Mouse (Mus musculus): Measurements from ENCODE around the gene Retreg3.
A peak's percentile ranks its signal among the peaks of the same experiment; 100 is the strongest.
"Not testable (repeated sequence)": the region's sequence is repeated elsewhere in the genome, so short reads cannot be mapped to it uniquely, and the experiment has no call there.

The Retreg3 gene

DNA sequence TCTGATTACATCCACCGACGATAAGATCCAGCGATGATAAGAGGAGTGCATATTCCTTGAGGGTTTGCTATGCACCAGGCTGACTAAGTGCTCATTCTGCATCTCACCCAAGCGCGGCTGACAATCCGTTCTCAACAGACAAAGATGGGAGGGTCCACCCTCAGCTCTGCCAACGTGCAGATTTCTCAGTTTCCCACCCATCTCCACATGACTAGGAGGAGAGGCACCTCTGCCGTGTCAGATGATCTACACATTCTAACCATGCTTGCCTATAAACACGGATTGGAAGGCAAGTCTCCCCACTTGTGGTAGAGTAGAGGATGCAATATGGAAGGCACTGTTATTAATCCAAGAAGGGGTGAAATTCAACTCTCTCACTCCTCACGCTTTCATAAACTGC lies 29.1 kb upstream of the Retreg3 start:
- DNase-seq (ENCODE audit: low read depth, low spot score) = no peak

GRCm38 (mm10) chr11:101146377-101146776 lies 26.7 kb upstream of the Retreg3 start:
- no peak for DNase-seq (ENCODE audit: low read depth, low spot score)

- no peak for DNase-seq (ENCODE audit: low read depth, low spot score)
Measured at GRCm38 (mm10) chr11:101143338-101144225, 23.9 kb upstream of the Retreg3 start.

DNA sequence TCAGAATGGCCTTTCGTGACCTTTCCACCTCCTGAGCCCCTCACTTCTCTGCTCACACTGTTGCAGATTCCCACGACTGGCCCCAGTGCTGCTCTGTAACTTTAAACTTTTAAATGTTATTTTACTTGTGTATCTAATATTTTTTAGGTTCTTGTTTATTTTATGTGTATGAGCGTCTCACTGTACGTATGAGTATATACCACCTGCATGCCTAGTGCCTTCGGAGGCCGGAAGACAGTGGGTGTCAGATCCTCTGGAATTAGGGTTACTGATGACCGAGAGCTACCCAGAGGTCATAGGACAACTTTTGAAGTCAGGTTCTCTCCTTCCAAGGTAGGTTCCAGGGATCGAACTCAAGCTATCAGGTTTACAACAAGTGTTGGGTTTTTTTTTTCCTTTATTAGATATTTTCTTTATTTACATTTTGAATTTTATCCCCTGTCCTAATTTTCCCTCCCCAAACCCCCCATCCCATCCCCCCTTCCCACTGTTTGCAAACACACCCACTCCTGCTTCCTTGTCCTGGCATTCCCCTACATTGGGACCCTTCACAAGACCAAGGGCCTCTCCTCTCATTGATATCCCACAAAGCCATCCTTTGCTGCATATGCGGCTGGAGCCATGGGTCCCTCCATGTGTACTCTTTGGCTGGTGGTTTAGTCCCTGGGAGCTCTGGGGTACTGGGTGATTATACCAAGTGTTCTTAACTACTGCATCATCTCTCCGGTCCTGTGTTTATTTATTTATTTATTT lies 22.7 kb upstream of the Retreg3 start:
- no peak for DNase-seq (ENCODE audit: low read depth, low spot score)

- no peak for DNase-seq (ENCODE audit: low read depth, low spot score)
Measured at GRCm38 (mm10) chr11:101141088-101141487, 21.4 kb upstream of the Retreg3 start.

- no peak for DNase-seq (ENCODE audit: low read depth, low spot score)
Measured at GRCm38 (mm10) chr11:101140164-101140819, 20.6 kb upstream of the Retreg3 start.

GRCm38 (mm10) chr11:101138536-101139181 lies 19.0 kb upstream of the Retreg3 start:
- DNase-seq (ENCODE audit: low read depth, low spot score) = no peak

GRCm38 (mm10) chr11:101137000-101137399 lies 17.3 kb upstream of the Retreg3 start:
- no peak for DNase-seq (ENCODE audit: low read depth, low spot score)

DNA sequence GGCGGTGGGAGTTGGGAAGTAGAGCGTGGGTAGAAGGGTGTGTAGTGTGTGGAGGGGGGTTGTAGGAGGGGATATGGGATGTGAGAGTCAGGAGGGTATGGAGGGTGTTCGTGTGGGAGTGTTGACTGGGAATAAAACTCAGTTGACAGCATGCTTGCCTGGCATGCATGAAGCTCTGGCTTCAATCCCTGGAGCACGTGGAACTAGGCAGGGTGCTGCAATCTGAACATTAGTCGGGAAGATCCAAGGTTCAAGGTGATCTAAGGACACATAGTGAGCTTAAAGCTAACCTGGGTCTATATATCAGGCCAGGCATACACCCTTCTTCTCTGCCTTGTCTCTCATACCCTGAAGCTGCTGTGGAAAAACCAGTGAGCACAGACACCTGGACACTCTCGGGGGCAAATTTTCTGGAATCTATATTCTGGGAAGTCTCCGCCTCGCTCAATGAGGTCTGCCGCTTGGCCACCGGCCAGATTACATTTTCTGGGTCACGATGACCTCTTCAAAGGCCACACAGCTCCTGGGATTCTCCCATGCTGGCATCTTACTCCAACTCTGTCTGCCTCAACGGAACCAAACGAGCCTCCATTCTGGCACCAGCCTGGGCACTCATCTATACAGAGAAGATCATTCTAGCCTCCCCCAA lies 14.6 kb upstream of the Retreg3 start:
- DNase-seq (ENCODE audit: low read depth, low spot score) = no peak

DNA sequence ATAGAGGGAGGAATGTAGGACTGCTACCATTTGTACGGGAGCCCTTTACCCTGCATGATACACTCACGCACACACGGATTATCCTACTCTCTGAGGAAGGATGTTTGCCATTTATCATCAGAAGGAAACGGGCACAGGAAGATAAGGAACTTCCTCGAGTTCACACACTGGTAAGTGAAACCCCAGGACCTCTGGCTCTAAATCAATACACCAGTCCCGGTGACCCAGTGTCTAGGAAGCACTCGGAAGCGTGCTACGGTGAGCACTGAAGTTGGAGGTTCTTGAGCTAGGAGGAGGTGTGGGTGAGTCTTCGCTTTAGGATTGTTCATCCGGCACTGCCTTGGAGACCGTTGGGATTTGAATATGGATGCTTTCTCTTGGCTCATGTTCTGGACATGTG lies 13.3 kb upstream of the Retreg3 start:
- DNase-seq (ENCODE audit: low read depth, low spot score) = no peak

DNA sequence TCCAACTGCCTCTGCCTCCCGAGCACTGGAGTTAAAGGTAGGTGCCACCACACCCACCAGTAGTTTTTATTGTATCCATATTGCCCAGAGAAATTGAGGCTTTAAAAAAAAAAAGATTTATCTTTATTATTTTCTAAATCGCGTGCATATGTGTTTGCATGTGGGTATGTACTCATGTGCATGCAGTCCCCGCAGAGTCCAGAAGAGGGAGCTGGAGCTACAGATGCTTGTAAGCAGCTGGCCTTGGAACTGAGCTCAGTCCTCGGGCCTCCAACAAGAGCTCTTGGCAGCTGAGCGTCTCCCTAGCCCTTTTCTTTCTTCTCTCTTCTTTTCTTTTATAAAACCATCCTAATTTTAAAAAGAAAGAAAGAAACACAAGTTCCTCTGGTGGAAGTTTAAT lies 12.0 kb upstream of the Retreg3 start:
- no peak for DNase-seq (ENCODE audit: low read depth, low spot score)

- no peak for DNase-seq (ENCODE audit: low read depth, low spot score)
Measured at GRCm38 (mm10) chr11:101131187-101131586, 11.5 kb upstream of the Retreg3 start.

GRCm38 (mm10) chr11:101130056-101130756 lies 10.5 kb upstream of the Retreg3 start:
- peak; percentile 93 for DNase-seq (ENCODE audit: low read depth, low spot score)

DNA sequence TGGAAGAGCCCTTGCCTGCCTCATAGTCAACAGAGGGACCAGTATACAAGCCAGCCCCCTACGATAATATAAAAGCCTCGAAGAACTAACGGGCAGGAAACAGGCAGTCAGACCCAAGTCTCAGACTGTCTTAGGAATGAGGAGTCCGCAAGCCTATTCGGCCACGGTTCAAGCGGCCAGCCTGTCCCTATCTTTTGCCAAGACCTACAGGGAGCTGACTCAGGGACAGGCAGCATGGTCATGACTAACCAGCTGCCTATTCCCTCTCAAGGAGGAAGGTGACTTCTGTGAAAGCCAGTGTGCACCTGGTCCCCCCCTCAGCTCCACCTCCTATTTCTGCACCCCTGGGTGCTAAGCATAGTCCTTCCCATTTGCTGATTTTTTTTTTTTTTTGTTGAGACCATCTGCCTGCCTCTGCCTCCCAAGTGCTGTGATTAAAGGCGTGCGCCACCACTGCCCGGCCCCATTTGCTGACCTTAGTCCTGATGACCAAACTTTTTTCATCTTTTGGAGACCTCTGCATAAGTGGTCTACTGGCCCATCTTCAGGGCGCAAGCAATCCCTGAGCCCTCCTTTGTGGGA lies 9.4 kb upstream of the Retreg3 start:
- DNase-seq (ENCODE audit: low read depth, low spot score) = peak; percentile 61

DNA sequence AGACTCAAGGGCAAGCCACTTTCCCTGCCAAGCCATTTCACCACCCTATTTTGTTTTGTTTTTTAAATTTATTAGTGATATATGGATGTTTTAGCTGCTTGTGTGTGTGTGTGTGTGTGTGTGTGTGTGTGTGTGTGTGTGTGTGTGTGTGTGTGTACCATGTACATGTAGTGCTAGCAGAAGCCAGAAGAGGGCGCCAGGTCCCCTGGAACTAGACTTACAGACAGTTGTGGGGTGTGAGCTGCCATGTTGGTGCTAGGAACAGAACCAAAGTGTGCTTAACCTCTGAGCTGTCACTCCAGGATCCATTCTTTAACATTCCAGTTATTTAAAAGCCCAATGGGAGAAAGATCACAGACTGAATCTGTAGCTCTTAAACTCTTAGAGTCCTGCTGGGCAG lies 7.4 kb upstream of the Retreg3 start:
- DNase-seq (ENCODE audit: low read depth, low spot score) = no peak

DNA sequence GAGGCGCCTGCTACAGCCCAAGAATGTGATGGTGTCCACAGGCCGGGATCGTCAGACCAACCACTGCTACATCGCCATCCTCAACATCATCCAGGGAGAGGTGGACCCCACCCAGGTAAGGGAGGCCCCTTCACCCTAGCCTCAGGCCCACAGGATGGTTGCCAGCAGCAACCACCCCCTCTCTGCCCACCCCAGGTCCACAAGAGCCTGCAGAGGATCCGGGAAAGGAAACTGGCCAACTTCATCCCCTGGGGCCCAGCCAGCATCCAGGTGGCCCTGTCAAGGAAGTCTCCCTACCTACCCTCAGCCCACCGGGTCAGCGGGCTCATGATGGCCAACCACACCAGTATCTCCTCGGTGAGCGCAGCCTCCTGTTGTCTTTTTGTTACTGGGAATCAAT lies 5.3 kb upstream of the Retreg3 start:
- DNase-seq (ENCODE audit: low read depth, low spot score) = not testable (repeated sequence)

GRCm38 (mm10) chr11:101124494-101124893 lies 4.8 kb upstream of the Retreg3 start:
- not testable (repeated sequence) for DNase-seq (ENCODE audit: low read depth, low spot score)

DNA sequence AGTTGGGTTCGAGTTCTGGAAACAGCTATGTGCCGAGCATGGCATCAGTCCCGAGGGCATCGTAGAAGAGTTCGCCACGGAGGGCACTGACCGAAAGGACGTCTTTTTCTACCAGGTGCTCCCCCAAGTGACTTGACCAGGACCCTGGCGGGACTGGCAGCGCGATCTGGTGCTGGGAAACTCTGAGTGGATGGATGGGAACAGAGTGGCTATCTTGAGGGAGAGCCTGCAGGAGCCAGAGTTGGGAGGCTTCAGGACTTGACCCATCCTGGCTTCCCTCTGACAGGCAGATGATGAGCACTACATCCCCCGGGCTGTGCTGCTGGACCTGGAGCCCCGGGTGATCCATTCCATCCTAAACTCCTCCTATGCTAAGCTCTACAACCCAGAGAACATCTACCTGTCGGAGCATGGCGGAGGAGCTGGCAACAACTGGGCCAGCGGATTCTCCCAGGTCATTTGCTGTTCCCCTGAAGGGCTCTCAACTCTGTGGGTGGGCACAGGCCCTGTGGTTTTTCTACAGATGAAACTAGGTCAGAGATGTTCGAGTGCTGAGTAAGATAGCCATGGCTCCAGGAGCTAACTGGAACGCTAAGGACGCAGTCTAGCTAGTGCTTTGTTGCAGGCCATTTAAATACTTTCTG lies 974 bp upstream of the Retreg3 start:
- no peak for DNase-seq (ENCODE audit: low read depth, low spot score)

DNA sequence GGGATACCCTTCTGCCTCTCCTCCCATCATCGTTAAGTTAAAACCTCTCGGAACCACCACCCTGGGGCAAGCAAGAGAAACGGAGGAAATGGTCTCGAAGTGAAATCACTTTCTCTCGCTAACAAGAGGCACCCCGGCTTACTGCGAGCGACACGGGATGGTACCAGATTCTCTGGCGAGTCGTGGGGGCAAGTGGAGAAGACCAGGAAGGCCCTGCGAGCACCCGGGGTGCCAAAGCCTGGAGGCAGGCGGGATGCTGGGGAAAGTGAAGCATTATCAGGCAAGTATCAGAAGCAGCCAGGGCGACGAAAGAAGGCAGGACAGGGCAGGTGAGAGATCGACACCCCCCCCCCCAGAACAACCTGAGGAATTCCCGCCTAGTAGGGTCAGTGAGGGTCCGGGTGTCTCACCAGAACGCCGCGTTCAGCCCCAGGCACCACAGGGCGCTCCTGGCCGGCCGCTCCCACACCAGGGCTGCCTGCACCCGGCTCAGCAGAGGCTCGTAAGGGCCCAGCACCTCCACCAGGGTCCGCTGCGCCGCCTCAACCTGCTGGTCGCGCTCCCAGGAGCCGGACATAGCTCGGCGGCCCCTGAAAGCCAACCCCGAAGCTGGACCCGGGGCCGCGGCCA lies 447 bp downstream of the Retreg3 start:
- DNase-seq (ENCODE audit: low read depth, low spot score) = no peak
